Mouse (Mus musculus) adrenal gland, postnatal 10 days (tissue): ENCODE data around the gene Eme1. TPM values are rescaled to one million over a fixed set of nuclear protein-coding genes. Genes with fewer than 3 reads are reported as not detected.
"Not testable (repeated sequence)": the region's sequence is repeated elsewhere in the genome, so short reads cannot be mapped to it uniquely, and the experiment has no call there.

Source experiments
- DNase-seq: peaks from one replicate; pipeline ENCODE4 v3.0.0; 2021; ENCODE audit warnings: mixed read lengths
- long read RNA-seq, 2 experiments: library from polyadenylated mRNA; stranded (forward); transcript quantifications; one replicate each; pipeline ENCODE4 v2.0.0; 2021
- total RNA-seq, 2 experiments: library from RNA; stranded (reverse); gene quantifications; 2 replicates each; pipeline ENCODE4 v1.2.3; 2021

Gene Eme1
- total RNA-seq: 1 to 10 TPM; 2.0 to 3.6 TPM
- long read RNA-seq, experiment 1, transcript Eme1-201 (9 exons, 2,444 nt): major isoform, 6 of 9 reads
- long read RNA-seq, experiment 1, partial matches to known transcripts: 1 of 9 reads
- long read RNA-seq, experiment 1, other reads (novel, unspliced or antisense): 2 of 9 reads
- long read RNA-seq, experiment 2, partial matches to known transcripts: 1 of 4 reads
- long read RNA-seq, experiment 2, other reads (novel, unspliced or antisense): 2 of 4 reads

DNA sequence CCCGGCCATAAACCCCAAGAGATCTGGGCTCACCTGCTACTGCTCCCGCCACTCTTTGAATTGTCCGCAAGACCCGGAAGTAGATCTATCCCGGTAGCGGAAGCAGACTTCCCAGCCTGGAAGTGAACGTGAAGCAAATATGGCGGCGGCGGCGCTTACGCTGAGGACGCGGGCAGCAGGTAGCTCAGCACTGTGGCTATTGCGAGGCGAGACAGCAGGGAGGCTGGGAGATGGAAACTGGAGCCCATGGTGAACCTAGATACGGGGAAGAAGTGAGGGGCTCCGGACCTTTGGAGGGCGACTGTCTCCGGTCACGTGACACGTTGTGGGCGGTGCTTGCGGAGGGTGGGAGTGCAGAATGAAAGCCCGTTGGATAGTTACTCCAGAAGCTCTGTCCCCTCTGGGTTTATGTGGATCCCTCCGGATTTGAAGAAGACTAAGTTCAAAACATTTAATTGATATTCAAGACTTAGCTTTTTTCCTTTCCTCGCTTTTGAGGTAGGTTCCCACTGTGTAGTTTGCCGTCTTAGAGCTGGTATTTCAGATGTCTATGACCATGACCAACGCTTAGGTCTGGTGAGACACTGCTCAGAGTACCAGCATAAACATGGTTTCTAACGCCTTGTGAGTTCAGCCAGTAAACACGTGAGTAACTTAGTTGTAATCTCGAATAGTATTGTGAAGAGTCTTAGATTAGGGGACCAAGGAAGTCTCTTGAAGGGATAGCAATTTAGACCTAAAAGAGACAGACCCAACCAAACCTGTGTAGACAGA, at the start of gene Eme1, which contains the start of gene Mrpl27:
TSS of gene Eme1 (minus strand) at position 302 of the 774 bp plus-strand sequence.
TSS of gene Mrpl27 (plus strand) at position 105 of the 774 bp plus-strand sequence.
- DNase-seq: peak; percentile 90

DNA sequence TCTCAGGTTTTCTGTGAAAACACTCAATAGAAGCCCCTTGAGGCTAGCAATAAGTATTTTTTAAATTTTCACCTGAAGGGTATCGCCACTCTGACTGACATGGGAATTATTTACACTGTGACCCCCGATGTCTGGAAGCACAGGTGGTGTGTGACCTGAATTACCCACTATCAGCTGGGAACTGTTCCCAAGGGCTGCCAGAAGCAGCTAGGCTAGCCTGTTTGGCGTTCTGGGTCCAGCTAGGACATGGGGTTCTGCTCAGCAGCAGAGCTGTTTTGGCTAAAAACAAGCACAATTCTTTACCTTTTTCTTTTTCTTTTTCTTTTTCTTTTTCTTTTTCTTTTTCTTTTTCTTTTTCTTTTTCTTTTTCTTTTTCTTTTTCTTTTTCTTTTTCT, 48.4 kb upstream of the Eme1 start:
- peak; percentile 13 for DNase-seq

DNA sequence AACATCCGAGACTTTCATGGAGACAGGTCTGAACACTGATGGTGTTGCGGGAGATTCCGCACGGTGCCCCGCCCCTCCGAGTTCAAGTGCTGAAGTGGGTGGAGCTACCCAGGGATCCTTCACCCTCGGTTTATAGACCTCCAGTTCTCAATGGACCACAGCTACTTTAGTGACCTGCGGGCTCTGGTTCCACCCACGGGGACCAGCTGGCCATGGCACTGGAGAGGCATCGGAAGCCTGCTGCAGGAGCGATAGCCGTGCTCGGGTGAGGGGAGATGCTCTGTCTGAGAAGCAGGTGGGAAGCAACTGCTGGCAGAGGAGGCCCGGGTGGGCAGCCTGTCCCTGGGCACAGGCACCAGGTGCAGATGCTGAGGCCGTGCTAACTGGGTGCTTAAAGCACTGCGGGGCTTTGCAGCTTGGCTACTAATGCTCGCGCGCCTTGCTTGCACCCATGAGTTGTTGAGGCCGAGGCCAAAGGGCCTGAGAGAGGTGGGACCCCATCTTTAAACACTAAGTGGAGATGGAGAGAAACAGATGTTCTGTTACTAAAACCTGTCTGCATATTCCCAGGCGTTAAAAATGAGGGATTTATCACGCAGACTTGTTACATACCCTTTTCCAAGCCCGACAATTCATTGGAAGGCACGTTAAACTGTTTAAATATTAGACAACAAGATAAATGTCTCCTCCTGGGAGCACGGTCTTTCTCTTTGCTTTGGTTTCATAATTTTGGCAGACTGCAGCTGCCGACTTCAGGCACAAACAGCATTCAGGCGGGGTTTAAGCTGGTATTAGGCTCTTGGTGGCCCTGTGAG, 47.8 kb upstream of the Eme1 start:
- DNase-seq: no peak

- no peak for DNase-seq
Observed at GRCm38 (mm10) chr11:94699399-94699798, 45.6 kb upstream of the Eme1 start.

DNA sequence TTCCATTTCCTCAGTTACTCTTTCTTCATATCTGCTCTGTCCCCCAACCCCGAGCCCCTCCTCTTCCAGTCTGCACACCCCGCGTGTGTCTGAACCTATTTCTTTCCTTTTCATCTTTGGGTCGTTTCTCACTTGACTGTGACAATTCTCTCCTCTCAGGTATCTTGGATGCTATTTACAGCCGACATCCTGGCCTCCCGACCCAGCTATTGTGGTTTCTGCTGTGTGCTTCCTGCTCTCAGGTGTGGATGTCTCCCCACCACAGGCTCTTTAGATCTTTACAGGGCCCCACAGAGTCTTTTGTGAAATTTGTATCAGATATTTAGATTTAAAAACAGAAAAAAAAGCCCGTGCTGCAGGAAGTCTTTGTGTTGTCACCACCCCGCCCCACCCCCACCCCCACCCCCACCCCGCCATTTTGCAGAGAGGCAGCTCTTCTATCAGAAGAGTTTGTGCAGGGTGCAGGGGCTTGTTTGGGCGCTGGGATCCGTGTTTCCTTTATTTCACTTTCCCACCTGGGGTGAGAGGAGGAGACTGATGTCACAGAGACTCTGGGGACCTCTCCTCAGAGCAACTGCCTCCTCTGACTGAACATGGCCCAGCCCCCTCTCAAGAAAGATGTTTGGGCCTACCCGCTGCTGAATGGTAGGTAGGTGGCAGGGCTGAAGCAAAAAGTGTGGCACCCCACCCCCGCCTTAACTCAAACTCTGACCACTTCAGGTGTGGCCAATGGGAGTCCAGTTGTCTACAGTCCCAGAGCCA, 44.1 kb upstream of the Eme1 start:
- DNase-seq: no peak

DNA sequence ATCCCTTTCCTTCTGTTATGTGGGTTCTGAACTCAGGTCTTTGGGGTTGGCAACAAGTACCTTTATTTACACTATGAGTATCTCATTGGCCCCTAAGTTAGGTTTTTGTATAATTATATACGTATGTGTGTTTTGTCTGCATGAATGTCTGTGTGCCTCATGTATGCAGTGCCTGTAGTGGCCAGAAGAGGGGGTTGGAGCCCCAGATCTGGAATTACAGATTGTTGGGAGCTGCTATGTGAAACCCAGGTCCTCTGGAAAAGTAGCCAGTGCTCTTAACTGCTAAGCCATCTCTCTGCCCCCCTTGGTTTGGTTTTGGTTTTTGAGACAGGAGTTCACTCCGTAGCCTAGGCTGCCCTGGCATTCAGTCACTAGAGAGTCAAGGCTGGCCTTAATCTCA, 43.4 kb upstream of the Eme1 start:
- no peak for DNase-seq

GRCm38 (mm10) chr11:94695508-94695907, 41.7 kb upstream of the Eme1 start:
- DNase-seq: no peak

GRCm38 (mm10) chr11:94692502-94692901, 38.7 kb upstream of the Eme1 start:
- not testable (repeated sequence) for DNase-seq

DNA sequence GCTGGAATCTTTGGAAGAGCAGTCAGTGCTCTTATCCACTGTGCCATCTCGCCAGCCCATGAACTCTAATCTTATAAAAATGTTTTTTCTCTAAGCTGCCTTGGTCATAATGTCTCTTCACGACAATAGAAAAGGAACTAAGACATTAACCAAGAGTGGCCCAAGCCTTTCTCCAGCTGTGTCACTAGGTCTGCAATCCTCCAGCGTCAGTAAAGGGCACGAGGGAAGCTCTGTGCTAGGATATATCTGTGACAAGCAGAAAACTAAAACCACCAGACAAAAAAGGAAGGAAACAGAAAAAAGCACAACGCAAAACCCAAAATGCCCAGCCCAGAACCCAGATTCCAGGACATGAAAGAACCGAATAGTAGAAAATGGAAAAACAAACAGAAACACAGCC, 33.4 kb upstream of the Eme1 start:
- DNase-seq: no peak

- DNase-seq: no peak
Observed at GRCm38 (mm10) chr11:94682427-94682826, 28.7 kb upstream of the Eme1 start.

- no peak for DNase-seq
Observed at GRCm38 (mm10) chr11:94681640-94682039, 27.9 kb upstream of the Eme1 start.

DNA sequence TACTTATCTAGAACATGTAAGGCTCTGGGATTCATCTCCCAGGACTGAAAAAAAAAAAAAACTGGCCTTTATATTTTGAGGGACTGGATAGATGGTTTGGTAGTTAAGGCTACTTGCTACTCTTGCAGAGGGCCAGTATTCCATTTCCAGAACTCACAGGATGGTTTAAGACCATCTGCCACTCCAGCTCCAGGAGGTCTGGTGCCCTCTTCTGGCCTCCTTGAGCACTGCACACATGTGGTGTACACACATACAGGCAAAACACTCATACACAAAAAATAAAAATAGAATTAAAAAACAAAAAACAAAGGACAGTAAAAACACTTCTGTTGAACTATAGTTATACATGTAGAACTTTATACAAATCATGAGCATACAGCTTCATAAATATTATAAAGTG, 26.9 kb upstream of the Eme1 start:
- no peak for DNase-seq

DNA sequence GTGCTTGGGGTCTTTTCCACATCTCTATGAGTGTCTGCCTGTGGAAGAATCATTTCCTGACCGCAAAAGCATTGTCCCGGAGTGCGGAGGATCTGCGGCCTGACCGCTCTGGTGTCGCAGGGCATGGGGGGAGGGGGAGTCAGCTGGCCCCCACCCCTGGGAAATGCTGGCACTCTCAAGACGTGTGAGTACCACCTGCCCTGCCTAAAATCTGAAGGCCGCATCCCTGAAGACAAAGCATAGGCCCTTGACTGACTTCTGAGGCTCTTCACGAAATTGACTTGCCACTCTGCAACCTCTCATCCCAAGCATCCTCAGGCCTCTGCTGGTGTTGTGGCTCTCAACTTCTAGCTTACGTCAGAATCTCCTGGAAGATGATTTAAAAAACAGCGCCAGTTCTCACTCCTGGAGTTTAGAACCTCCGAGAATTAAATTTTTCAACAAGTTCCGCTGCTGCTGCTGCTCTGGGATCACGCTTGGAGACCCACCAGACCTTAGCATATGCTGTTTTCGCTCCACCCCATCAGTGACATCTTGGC, 23.9 kb upstream of the Eme1 start:
- no peak for DNase-seq

- DNase-seq: peak; percentile 97
Observed at GRCm38 (mm10) chr11:94676754-94677606, 23.2 kb upstream of the Eme1 start, which contains the start of gene Xylt2. TSS of gene Xylt2 (minus strand) at chr11:94677515.

GRCm38 (mm10) chr11:94676308-94676707, 22.5 kb upstream of the Eme1 start:
- no peak for DNase-seq

- no peak for DNase-seq
Observed at GRCm38 (mm10) chr11:94675446-94675845, 21.7 kb upstream of the Eme1 start.

- no peak for DNase-seq
Observed at GRCm38 (mm10) chr11:94674984-94675383, 21.2 kb upstream of the Eme1 start.

- peak; percentile 54 for DNase-seq
Observed at GRCm38 (mm10) chr11:94665281-94665680, 11.5 kb upstream of the Eme1 start.

- DNase-seq: no peak
Observed at GRCm38 (mm10) chr11:94661344-94661743, 7.6 kb upstream of the Eme1 start.

- no peak for DNase-seq
Observed at GRCm38 (mm10) chr11:94652973-94653372, 791 bp downstream of the Eme1 start.

GRCm38 (mm10) chr11:94651241-94651640, 2.5 kb downstream of the Eme1 start:
- DNase-seq: not testable (repeated sequence)
